Mouse (Mus musculus) gastrocnemius, postnatal 10 days (tissue): ENCODE measurements around the gene Zc2hc1c. TPM values are rescaled to one million over a fixed set of nuclear protein-coding genes. Genes with fewer than 3 reads are reported as not detected.

Experiments
- DNase-seq: peaks from one replicate; pipeline ENCODE4 v3.0.0; 2021; ENCODE audit warnings: mixed read lengths
- total RNA-seq, 2 experiments: library from RNA; stranded (reverse); gene quantifications; 2 replicates each; pipeline ENCODE4 v1.2.3; 2021

Gene Zc2hc1c
- total RNA-seq, 2 experiments from 2014 or later: 0.63 TPM

- DNase-seq: no peak
Observed at GRCm38 (mm10) chr12:85284331-85284730, 4.1 kb upstream of the Zc2hc1c start.

GRCm38 (mm10) chr12:85284996-85285395 lies 3.4 kb upstream of the Zc2hc1c start:
- no peak for DNase-seq

- no peak for DNase-seq
Observed at GRCm38 (mm10) chr12:85286941-85287340, 1.4 kb upstream of the Zc2hc1c start.

- DNase-seq: peak; percentile 55
Observed at GRCm38 (mm10) chr12:85287809-85288485, 444 bp upstream of the Zc2hc1c start, which contains the start of gene Acyp1. Gene Acyp1, minus strand, starts transcription at chr12:85288438.

GRCm38 (mm10) chr12:85289157-85290000 lies 988 bp downstream of the Zc2hc1c start:
- DNase-seq: peak; percentile 43

GRCm38 (mm10) chr12:85290633-85291032 lies 2.2 kb downstream of the Zc2hc1c start:
- DNase-seq: no peak

GRCm38 (mm10) chr12:85291541-85291940 lies 3.1 kb downstream of the Zc2hc1c start:
- DNase-seq: no peak

GRCm38 (mm10) chr12:85292288-85292687 lies 3.9 kb downstream of the Zc2hc1c start:
- DNase-seq: no peak

- no peak for DNase-seq
Observed at GRCm38 (mm10) chr12:85292906-85293305, 4.5 kb downstream of the Zc2hc1c start.

GRCm38 (mm10) chr12:85295506-85295905 lies 7.1 kb downstream of the Zc2hc1c start:
- DNase-seq: no peak

- no peak for DNase-seq
Observed at GRCm38 (mm10) chr12:85296915-85297314, 8.5 kb downstream of the Zc2hc1c start.

GRCm38 (mm10) chr12:85297345-85297997 lies 9.1 kb downstream of the Zc2hc1c start:
- DNase-seq: no peak

- DNase-seq: no peak
Observed at GRCm38 (mm10) chr12:85298127-85298834, 9.9 kb downstream of the Zc2hc1c start.

- DNase-seq: no peak
Observed at GRCm38 (mm10) chr12:85298835-85299180, 10.4 kb downstream of the Zc2hc1c start.

- DNase-seq: no peak
Observed at GRCm38 (mm10) chr12:85303256-85303655, 14.9 kb downstream of the Zc2hc1c start.

- no peak for DNase-seq
Observed at GRCm38 (mm10) chr12:85304725-85305124, 16.3 kb downstream of the Zc2hc1c start.

- peak; percentile 87 for DNase-seq
Observed at GRCm38 (mm10) chr12:85305247-85305892, 17.0 kb downstream of the Zc2hc1c start.

- no peak for DNase-seq
Observed at GRCm38 (mm10) chr12:85308651-85309050, 20.3 kb downstream of the Zc2hc1c start.

- DNase-seq: no peak
Observed at GRCm38 (mm10) chr12:85330153-85330552, 41.8 kb downstream of the Zc2hc1c start.

GRCm38 (mm10) chr12:85337567-85338311 lies 49.3 kb downstream of the Zc2hc1c start:
- no peak for DNase-seq

GRCm38 (mm10) chr12:85338815-85339214 lies 50.4 kb downstream of the Zc2hc1c start:
- DNase-seq: no peak
